Mouse (Mus musculus) megakaryocyte, embryonic 14.5 days (primary cell): ENCODE measurements around the gene Yipf1.

Source experiments
- FLI1 ChIP-seq: IDR thresholded peaks from 2 replicates; pipeline ENCODE4 v1.6.1; 2012; ENCODE audit warnings: low read length, inconsistent platforms, mixed read lengths
- GATA1 ChIP-seq: IDR thresholded peaks from 3 replicates; pipeline ENCODE4 v1.6.1; 2012; ENCODE audit warnings: mixed read lengths, low read length, inconsistent platforms, borderline replicate concordance

- TF ChIP-seq GATA1 (no peak), FLI1 (no peak)
Observed at GRCm38 (mm10) chr4:107291611-107292272, 22.4 kb upstream of the Yipf1 start.
